Mouse (Mus musculus) right cerebral cortex, postnatal 14 days (tissue): ENCODE measurements around the gene Tbc1d1.

Experiments
- DNase-seq: peaks from one replicate; pipeline ENCODE4 v3.0.0; 2022

Tbc1d1 gene

DNA sequence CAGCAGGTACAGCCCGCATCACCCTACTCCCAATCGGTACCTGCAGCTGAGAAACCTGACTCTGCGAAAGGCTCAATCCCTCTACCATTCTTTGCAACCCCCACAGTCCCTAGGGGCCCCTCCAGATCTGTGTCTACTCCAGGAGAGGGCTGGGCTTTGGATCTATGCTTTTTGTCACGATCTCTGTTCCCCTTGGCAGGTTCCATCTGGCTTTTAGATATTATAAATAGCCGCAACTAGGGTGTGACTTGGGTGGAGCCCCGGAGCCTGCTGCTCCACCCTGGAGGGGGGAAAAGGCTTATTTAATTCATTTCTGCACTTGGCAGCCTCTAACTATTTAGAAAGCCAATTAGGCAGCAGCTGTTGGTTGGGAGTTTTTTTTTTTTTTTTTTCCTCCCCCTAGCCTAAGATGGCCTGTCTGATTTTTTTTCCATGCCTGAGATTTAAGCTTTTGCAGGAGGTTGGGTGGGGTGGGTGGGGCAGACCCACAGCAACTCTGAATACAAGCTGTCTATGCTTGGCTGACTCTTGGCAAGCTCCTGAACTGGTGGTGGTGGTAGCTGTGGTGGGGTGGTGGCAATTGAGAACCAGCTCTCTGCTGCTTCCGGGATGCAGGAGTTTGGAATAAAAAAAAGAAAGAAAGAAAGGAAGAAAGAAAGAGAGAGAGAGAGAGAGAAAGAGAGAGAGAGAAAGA lies 208.5 kb downstream of the Tbc1d1 start:
- DNase-seq: no peak

DNA sequence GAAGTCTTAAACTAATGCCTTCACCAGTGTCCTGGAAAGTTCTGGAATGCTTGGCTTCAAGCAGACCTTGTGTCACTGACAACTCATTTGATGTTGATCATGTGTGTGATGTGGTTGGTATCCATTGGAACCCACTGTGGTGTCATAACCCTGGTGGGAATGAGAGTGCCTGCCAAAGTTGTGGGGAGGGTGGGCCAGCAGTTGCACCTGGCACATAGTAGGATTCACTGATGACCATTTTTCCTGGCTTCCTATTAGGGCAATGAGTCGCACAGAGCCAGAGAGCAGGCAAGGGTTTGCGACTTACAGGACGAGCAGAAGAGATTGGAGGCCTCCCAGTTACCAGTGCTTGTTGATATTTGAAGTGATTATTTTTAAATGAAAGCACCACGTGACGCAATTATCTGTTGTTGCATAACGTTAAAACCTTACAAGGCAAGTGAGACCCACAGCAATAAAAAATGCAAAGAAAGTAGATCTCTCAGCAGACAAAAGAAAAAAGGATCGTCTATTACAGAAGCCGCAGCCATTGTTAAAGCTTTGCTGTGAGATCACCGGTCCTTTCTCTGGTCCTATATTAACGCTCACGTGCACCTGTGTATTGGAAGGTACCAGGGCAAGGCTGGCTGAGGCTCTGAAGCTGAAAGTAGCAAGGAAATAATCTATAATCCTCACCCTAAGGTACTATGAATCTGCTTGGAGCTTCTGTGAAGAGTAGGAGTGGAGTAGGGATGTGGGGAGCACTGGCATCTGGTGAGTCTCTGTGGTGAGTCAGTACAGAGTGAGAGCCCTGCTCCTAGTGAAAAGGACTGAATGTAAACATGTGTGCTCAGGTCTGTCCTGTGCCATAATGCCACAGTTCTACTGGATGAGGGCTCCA lies 209.3 kb downstream of the Tbc1d1 start:
- DNase-seq: no peak

DNA sequence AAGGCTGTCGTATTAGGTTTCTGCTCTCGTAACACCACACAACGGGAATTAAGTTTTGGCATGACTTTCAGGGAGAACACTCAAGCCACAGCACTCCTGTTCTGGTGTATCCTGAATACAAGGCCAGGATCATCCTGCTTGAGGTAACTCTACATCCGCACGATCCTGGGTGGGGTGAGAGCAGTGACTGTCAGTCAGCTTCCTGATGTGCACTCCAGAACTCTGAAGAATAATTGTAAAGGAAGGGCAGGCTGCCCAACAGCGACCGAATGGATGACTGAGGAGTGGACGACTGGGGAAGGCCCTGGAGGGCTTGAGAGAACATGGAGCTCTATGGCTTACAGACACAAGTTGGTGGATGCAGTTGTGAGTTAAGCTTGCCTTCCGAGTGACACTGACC lies 210.0 kb downstream of the Tbc1d1 start:
- no peak for DNase-seq

DNA sequence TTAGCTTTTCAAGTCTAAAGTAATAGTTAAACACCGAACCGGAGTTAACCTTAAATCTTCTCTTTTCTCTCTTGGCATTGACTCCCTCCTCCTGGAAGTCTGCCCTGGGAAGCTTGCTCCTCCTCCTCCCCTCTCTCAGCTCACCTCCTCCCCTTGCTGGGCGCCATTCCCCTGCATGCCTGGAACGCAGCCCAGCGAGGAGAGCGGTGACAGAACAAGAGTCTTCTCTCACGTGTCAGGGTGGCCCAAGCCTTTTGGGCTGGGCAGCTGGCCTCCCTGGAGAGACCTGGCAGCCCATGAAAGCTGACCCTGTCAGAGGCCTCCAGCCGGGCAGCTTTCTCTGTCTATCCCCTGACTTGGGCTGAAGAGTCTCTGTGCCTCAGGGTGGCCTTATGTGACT lies 211.3 kb downstream of the Tbc1d1 start:
- DNase-seq: peak; percentile 71

DNA sequence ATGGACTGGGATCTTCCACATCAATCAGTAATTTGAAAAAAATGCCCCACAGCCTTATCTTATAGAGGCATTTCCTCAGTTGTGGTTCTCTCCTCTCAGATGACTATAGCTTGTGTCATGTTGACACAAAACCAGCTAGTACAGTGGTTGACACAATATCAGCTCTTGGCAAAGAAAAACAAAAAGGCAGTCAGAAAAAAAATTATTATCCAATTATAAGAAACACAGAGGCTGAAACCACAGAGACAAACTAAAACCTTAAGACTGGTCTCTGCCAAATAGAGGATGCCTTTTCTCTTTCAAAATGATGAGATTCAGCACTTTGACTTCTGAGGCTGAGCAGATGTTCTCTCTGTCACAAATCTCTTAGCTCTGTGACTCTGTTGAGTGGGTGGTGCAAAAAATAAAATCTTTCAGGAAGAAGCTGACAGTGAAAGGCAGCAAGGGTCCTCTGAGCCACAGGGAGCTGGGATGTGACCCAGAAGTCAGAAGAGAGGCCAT lies 215.3 kb downstream of the Tbc1d1 start:
- DNase-seq: no peak

DNA sequence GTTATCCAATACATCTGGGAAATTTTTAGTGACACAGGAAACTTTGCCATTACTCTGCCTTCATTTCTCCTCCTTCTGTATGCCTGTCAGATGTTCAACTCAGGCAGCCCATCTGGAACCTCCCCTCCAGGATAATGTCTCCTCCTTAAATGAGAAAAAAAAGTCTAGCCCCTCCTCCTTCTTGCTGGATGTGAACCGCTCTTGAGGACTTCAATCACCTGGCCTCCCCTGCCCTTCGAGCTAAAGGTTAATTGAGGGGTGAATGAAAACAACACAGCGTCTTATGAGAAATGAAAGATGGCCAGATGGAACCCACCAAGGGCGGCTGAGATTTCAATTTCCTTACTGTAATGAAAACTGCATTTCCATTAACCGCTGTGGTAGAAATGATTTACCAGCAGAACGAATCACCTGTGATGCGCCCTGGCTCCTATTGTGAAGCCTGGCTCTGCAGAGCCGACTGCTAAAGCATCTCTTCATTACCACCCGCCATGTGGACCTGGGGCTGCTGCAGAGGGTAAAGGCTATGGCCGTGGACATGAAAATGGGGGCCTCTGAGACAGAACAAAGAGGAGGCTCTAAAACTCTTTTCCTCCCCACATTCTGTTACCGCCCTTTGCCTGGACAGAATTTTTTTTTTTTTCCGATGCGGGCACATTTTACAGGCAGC lies 216.3 kb downstream of the Tbc1d1 start:
- no peak for DNase-seq

DNA sequence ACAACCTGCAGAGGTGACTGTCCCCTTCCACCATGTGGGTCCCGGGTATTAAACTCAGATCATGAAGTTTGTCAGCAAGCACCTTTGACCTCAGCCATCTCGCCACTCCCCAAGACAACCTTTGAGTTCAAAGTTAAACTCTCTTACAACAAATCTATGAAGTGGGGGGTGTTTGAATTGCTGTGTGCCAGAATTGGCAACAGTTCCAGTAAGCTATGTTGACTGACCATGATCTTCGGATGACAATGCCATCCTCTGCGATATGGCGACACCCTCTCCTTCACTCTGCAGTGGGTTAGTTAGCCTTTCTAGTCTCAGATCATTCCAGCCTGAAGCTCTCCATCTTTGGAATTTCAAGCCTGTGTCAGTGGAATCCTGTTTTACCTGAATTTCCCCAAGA lies 217.6 kb downstream of the Tbc1d1 start:
- no peak for DNase-seq

DNA sequence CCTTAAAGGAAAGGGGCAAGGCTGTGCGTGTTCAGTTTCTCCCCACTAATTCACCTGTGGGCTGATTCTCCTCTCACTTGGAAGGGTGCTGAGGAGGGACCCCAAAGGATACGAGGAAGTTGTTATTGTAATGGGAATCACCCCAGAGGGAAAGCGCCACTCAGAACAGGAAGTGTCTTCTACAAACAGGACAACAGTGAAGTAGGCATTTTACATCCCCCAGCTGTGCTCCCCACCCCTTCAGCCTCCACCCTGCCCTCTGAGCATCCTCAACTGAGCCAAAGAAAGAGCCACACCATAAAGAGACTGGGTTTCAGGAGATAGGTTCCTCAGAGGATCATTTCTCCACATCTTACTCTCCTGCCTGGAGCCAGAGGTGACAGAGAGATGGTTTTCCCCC lies 219.7 kb downstream of the Tbc1d1 start:
- DNase-seq: no peak

DNA sequence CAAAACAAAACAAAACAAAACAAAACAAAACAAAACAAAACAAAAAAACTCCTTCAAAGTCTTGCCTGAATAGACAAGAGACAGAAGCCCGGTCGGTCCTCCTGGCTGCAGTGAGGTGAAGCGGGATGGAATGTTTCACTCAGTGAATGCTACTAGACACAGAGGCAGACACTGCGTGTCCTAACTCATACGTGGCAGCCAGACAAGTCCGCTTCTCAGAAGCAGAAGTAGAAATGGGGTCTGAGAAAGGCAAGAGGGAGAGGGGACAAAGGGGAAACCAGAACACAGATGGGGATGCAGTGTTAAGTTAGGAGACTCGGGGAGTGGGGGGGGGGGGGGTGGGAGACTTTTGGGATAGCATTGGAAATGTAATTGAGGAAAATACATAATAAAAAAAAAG lies 220.4 kb downstream of the Tbc1d1 start:
- DNase-seq: no peak

DNA sequence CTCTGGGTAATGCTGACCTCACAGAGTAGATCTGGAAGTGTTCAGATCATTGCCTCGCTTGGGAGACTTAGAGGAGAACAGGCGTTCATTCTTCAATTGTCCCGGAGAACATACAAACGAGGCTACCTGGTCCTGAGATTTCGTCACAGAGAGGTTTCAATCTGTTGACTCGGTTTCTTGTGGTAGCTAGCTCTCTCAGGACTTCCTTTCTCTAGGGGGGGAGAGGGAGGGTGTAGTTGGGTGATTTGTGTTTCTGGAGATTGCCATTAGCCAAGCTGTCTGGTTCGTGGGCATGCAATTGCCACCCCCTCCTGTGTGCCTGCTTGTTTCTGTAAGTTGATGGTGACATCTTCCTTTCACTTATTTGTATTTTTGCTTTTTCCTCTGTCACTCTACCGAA lies 221.6 kb downstream of the Tbc1d1 start:
- DNase-seq: no peak

DNA sequence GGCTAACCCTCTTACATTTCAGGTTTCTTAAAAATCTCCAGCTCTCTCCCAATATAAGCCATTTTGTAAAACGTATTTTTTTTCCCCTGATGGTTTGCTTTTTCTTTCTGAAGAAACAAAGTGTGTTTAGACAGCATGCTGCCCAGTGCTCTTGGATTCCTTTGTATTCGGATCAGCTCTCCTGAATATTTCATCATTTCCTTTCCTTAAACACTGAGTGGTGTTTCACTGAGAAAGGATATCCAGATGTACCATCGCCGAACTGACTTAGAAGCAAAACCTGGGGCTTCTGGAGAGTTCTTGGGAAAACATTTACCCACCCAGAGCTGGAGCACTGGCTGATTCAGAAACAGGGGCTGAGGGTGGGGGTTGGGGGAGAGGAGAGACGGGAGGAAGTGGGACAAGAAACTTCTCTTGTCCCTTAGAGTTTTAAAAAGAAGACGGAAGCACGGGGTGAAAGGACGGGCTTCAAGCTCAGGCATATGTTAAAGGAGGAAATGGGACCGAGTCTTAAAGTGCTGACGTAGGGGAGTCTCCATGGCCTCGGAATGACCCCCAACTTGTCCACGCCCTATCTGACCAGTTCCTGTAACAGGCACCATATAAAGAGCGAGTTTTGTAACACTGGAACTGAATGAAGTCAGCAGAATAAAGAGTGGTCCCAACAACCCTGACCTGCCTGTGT lies 222.6 kb downstream of the Tbc1d1 start:
- DNase-seq: no peak

DNA sequence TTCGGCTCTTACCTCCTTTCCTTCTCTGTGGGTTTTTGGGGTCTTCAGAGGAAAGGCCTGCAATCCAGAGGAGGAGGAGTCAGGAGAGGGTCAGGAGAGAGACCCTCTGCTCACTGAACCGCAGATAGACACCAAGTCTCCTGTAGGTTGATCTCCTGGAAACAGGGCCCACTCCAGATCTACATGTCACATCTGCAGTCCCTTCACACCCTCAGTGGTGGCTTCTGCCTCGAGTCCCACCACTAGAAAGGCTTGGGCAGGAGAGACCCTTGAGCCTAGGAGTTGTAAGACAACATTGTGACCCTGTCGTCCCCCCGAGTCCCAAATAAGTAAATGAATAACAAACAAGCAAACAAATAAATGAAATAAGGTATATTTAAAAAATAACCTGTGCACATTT lies 223.7 kb downstream of the Tbc1d1 start:
- DNase-seq: no peak

DNA sequence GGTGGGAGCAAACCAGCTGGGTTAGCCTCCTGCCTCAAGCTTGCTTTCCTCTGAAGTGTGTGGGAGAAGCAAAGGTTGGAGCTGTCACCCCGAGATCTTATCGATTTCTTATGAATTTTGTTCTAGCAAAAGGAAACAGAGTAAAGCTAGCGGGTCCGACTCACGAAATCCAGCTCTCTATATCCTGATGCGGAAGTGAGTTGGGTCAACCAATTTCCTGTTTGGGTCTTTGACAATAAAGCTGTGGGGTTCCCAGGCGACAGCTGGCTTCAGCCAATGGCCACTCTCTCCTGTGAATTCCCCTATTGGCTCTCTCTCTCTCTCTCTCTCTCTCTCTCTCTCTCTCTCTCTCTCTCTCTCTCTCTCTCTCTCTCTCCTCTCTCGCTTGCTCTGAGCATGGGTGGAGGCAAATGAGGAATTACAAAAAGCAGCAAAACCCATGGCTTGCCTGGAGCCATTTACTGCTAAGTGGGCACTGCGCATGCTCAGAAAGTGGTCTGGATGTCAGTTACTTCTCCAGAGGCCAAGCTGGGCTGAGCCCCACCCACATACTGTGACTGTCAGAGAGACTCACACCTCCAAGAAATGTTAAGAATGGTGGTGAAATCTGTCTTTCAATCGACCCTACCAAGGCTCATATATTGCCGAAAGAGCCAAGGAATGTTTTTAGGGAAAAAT lies 224.7 kb downstream of the Tbc1d1 start:
- DNase-seq: no peak

DNA sequence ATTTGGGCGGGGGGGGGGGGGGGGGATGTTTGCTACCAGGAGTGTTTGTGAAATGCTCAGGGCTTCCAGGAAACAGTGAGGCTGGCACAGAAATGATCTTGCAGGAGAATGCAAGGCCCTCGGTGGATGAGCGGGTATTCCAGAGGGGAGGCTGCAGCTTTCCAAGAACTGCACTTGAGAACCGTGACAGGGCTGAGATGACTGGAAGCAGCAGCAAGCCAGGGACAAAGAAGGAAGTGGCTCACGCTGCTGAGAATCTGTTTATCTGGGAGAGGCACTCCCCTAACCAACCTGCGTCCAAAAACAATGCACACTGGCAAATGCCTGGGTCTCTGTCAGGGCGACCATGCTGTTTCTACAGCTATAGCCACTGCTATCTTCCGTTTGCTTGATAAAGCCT lies 225.4 kb downstream of the Tbc1d1 start:
- DNase-seq: no peak

DNA sequence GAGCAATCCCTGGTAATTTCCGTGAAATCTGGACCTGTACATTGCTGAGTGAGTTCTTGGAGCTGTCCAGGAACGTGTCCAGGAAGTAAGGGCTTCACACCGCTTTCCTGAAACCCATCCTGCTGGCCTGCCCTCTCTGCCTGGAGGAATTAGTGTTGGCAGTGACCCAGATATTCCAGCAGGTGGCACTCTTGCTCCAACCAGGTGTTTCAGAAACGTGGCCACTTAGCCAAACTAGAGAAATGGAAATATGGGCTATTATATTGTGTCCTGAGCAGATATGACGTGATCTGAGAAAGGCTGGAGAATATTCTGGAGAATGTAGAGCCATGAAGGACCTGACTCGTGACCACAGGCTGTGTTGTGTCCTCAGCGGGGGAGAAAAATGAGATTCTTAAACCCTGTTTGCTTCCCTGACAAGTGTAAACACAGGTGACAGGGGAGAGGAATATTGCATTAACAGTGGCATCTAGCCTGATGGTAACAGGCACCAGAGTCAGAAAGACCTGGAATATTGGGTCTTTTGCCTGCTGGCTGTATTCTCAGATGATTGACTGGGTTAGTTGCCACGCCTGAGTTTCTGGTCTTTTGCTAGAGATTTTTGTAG lies 226.4 kb downstream of the Tbc1d1 start:
- peak; percentile 72 for DNase-seq

DNA sequence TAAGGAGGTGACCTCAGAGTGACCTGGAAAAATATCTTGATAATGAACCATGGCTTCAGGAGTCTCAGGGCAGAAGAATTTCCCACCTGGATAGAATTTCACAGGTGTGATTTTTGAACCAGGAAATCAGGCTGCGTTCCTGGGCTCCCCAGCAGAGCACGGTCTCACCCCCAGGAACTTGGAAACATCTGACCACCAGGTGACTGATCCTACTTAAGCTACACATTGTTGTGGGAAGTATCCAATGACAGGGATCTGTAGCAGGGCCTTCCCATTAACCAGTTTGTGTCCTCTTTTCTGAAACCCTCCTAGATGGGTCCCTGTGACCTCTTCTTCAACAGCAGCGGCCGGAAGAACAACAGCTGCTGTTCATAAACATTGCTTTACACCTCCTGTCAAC lies 227.1 kb downstream of the Tbc1d1 start:
- no peak for DNase-seq

DNA sequence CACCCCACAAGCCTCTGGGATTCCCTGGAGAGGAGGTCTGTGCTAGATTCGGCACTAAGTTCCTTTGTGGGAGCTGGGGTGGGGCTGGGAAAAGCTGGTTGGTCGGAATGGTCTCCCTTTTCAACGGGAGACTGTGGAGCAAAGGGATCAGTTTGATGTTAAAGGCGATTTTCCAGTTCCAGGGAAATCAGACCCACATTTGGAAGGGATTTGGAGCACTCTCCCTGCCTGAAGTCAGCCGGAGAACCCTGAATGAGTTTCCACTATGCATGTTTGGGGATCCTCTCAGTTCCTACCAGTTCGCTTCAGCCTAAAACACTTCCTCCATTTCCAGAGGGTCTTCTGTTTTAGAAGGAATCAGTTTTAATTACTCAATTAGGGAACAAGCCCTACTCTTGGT lies 228.4 kb downstream of the Tbc1d1 start:
- DNase-seq: no peak

DNA sequence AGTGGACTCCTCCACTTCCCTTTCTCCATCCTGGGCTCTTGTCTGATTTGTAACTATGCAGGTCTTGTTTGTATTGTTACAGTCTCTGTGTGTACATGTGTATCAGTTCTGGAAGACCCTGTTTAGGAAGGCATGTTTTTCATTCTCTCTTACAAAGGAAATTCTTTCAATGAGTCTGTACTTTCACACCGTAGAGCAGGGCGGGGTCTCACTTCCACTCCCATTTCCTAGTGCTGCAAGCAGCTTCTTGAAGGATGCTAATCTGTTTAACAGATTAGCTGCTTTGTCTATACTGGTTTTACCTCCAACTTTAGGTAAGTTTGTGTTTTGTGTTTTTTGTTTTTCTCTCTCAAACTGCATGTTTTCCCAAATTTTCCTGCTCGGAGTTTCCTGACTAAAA lies 230.9 kb downstream of the Tbc1d1 start:
- no peak for DNase-seq

DNA sequence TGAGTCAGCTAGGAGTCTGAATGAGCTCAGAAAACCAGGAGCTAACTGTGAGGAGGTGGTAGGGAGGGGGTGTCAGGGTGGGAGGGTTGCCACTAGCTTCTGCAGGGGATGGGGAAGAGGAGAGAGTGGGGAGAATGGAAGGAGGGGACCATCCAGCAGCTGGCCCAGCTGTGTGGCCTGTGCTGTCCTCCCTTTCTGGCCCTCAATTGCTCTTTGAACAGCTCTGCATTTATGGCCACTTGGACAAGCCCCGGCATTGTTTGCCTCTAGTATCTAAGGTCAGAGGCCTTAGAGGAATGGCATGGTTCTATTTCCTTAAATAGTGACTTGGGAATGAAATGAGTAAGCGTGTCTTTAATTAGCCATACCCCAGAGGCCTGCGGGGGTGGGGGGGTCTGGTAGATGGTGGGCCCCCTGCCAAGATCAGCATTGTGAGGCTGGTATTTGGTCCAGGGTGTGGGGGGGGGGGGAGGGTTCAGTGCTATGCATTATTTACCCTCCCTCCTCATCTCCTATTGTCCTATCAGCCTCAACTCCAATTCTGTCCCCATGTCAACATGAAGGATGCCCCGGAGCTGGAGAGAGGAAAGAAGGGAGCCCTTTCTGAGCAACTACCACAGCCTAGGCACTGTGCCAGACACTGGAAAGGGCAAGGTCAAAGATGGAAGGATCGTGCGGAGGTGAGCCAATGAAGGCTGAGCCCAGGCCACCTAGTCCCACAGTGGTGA lies 233.3 kb downstream of the Tbc1d1 start:
- DNase-seq: no peak

DNA sequence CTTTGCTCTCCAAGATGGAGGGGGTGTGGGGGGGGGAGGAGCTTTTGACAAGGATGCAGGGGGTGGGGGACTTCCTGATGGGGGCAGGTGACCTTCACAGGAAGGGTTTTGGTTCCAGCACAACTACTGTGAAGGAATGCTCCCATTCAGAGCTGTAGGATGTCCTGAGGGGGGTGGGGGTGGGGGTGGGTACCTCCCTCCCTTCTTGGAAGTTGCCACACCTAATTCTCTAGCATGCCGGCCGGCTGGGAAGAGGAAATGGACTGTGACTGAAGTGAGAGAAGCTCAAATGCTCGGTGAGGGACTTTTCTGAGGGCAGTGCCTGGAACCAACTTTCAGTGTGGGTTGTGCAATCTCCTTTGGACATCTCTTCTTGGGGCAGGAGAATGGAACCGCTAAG lies 235.2 kb downstream of the Tbc1d1 start:
- DNase-seq: no peak

DNA sequence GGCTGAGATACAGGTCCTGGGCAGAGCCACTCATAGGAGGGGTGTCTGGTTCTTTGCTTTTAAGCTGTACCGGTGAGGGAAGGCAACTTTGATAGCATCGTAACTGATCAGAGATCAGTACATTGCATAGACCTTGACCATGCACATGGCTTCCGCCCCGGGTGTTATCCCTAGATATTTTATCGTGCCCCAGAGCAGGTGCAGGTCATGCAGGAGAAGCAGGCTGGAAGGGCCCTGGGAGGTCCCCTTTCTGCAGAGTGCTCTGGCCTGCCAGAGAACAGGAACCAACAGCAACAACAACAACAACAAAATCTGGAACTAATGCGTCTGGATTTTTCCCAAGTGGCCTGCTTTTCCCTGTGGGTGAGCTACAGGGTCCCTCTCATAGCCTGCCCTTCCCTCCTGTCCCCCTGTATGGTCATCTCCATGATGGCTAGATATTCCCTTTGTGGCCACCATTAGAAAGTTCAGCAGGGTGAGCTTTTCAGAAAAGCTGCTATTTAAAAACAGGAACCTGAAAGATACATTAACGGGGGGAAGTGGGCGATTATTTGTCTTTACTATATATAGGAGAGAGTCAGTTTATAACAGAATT lies 236.4 kb downstream of the Tbc1d1 start:
- no peak for DNase-seq
